Mouse (Mus musculus) embryo, embryonic 9.5 days (tissue): ENCODE results near the gene Anxa11.
A peak's percentile ranks its signal among the peaks of the same experiment; 100 is the strongest.
"Not testable (repeated sequence)": the region's sequence is repeated elsewhere in the genome, so short reads cannot be mapped to it uniquely, and the experiment has no call there.

Source experiments
- DNase-seq: peaks from one replicate; pipeline ENCODE4 v3.0.0-alpha.2; 2017; ENCODE audit errors: extremely low spot score

Anxa11 gene

GRCm38 (mm10) chr14:25841991-25842687 is at the start of gene Anxa11:
Gene Anxa11 (plus strand): TSS chr14:25842156.
- DNase-seq = peak; percentile 82

- DNase-seq = no peak
These were observed 47.6 kb upstream of the Anxa11 start for GRCm38 (mm10) chr14:25794331-25794730.

- DNase-seq = no peak
These were observed 46.9 kb upstream of the Anxa11 start for GRCm38 (mm10) chr14:25795067-25795466.

- DNase-seq = peak; percentile 38
These were observed 46.3 kb upstream of the Anxa11 start for GRCm38 (mm10) chr14:25795561-25796174.

- peak; percentile 41 for DNase-seq
These were observed 45.3 kb upstream of the Anxa11 start for GRCm38 (mm10) chr14:25796619-25797018.

DNA sequence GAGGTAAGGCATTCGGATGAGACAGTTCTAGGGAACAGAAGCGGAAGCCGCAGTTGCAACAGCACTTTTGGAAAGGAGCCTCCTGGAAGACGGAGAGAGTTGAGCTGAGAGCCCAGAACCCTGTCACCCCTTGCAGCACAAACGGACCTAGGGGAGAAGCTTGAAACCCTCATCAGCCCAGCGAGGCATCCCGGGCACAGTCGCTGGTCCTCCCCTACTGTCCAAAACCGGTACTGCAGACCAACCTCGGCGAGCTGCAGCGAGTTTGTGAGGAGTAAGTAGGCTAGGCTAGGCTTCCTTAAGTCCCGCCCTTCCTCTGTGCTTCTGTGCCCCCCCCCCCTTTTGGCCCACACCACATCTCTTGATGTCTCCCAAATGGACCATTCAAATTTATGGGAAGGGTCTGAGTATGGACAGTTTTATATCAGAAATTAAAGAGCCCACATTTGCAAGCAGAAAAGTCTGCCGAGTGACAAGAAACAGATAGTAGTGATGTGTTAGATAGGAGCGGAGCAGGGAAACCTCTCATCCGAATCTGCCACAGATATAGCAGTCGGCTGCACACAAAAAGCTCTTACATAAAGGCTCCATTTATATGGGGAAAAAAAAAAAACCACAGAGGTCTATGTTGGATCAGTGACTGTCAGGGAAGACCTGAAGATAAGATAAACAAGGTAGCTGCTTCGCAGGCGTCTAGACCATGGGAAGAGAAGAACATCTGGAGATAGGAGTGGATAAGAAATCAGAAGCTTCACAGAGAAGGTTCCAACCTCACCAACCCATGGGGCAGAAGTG is 41.6 kb upstream of the Anxa11 start:
- DNase-seq = peak; percentile 90

GRCm38 (mm10) chr14:25802511-25802910 is 39.4 kb upstream of the Anxa11 start:
- no peak for DNase-seq

- DNase-seq = no peak
These were observed 38.6 kb upstream of the Anxa11 start for GRCm38 (mm10) chr14:25803246-25803809.

DNA sequence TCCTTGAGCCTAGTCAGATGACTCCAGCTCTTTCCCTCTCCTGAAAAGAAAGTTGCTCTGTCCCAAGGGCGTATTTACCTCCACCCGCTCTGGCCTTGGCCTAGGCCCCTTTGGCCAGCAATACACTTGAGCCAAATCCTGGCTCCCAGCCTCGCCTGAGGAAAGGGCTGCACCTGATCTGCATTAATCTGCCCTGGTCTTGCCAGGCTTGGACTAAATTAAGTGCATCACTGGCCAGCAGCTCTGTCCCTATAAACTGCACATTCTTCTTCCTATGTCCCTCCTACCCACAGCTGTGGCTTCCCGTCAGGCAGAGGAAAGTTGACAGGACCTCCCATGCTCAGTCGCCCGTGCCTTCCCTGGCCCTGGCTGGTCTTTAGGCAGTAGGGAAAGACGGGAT is 36.1 kb upstream of the Anxa11 start:
- DNase-seq = no peak

GRCm38 (mm10) chr14:25806561-25806960 is 35.4 kb upstream of the Anxa11 start:
- DNase-seq = no peak

GRCm38 (mm10) chr14:25811026-25811425 is 30.9 kb upstream of the Anxa11 start:
- not testable (repeated sequence) for DNase-seq

DNA sequence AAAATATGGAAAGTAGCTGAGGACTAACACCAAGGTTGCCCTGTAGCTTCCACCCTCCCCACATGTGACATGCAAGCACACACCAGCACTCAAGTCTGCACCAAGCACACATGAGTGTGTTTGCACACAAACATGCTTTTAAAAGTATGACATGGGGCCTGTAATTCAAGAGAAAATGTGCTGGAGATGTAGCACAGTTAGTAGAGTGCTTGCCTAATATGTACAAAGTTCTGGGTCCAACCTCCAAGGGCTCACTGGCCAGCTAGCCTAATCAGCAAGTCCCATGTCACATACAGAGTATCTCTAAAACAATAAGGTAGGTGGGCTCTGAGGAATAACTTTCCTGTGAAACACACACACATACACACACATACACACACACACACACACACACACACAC is 27.8 kb upstream of the Anxa11 start:
- no peak for DNase-seq

DNA sequence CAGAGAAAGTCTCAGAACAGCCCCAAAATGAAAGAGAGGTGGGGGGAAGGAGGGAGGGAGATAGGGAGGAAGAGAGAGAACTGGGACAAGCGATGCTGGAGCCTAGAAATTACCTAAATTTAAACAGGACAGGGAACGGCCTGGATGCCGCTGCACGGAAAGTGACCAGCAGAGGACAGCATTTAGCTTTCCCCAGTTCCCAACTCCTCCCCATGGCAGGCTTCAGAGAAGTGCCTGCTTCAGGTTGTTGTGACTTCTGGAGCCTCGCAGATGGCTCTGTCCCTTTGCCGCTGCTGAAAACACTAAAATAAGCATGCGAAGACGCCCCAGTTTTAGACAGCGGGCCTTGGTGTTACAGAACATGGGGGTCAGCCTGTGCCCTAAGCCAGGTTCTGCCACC is 25.5 kb upstream of the Anxa11 start:
- DNase-seq = peak; percentile 67

DNA sequence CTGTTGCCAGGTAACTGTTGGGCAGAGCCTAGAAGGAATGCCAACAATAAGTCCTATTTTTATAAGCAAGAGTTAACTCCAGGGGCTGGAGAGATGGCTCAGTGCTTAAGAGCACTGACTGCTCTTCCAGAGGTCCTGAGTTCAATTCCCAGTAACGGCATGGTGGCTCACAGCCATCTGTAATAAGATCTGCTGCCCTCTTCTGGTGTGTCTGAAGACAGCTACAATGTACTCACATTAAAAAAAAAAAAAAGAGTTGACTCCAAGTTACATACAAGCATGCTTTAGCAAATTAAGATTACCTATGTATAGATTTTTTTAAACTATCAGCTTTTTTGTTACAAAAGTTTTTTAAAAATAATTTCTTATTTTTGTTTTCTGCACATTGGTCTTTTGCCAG is 19.4 kb upstream of the Anxa11 start:
- DNase-seq = no peak

DNA sequence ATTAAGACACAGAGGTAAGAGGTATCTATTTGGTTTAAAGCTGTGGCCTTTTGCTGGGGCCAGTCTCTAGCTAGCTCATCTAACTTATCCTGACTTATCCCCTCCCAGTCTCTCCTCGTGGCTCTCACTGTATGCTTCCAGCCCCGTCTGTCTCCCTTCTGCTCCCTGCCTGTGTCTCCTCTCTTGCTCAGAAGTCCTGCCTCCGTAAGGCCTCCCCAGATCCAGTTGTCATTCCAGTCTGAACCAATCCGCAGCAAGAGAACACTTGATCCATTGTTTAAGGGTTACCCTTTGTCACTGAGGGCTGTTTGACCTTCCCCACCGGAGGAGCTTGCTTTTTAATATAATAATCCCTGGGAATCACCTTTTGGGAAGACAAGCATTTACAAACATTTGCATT is 17.0 kb upstream of the Anxa11 start:
- DNase-seq = no peak

DNA sequence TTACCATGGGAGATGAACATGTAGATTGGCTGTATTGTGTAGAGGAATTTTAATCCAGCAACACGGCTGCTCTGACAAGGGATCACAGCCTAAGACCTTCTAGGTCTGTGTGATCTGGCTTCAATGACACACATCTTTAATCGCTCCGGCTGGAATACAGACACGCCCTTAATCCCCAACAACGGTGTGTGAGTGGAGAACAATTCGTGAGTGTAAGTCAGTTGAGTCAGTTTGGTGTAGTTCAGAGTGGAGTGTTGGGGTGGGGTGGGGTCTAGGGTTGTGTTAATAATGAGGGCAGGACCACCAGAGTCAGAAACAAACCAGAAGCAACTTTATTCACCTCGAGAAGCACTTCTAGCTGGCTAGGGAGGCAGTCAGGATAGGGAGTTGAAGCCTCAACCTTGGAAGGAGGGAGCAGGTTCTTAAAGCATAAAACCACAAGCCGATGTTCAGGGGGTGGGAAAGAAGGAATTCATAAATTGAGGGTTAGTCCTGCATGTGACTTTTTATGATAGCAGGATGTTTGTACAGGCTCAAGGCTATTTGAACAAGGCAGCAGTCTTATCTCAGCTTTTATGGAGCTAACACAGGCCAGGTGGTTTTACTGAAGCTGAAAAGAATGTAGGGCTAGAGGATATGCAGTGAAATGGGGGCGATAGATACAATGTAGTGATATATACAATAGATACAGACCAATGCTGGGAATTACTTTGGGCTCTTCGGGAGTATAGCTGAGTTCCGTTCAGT is 15.9 kb upstream of the Anxa11 start:
- DNase-seq = no peak

DNA sequence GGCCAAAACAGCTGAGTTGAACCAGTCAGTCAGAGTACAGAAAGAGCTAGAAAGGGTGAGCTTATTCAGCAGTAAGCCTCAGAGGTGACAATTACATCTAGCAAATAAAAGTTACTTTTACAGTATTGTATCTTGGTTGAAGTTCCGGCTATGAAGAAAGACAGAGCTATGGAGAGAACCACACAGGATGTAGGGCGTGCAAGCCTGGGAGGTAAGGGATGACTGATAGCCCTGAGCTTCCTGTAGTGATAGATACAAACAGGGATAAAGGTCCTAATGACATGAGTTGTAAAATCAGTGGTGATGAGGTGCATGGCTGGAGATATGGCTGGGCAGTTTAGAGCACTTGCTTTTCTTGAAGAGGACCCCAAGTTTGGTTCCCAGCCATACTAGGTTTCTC is 15.1 kb upstream of the Anxa11 start:
- DNase-seq = no peak

DNA sequence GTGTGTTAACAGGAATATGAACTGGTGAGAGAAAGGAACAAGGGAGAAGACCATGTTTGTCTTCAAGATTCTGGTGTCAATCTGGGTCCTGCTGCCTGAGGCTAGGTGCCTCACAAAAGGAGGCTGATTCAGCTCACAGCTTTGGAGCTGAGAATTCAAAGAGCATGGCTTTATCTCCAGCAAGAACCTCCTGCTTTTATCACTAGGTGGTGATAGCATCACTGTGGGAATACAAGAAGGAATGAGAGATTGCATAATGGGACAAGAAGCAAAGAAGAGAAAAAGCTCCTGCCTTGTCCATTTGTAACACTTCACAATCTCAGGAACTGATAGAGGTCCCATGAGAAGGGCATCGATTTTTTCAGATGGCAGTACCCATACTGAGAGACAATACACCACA is 10.6 kb upstream of the Anxa11 start:
- DNase-seq = no peak

GRCm38 (mm10) chr14:25832301-25832700 is 9.7 kb upstream of the Anxa11 start:
- DNase-seq = peak; percentile 63

DNA sequence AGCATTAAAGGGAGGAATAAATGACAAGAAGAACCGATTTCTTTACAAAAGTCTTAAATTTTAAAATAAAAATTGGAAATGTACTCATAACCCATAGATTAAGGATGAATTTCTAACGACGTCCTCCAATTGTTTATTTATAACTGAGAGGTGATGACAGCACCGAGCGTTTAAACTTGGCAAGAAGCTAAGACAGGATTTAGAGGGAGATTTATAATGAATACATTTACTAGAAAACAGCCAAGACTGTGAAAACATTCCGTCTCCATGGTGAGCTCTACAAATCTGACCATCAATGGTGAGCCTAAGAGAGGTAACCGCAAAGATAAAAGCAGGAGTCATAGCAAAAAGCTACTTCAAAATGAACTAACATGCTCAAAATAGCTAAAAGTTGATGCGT is 3.5 kb upstream of the Anxa11 start:
- no peak for DNase-seq

GRCm38 (mm10) chr14:25839791-25840190 is 2.2 kb upstream of the Anxa11 start:
- DNase-seq = no peak

GRCm38 (mm10) chr14:25840961-25841360 is 995 bp upstream of the Anxa11 start:
- no peak for DNase-seq
